Mouse (Mus musculus) heart, adult 9 months (tissue): ENCODE results near the gene Erg.

Experiments used
- DNase-seq, 2 experiments: peaks; one replicate each; pipeline ENCODE4 v3.0.0; 2022; ENCODE audit warnings: low spot score in 2 of 2

The Erg gene

DNA sequence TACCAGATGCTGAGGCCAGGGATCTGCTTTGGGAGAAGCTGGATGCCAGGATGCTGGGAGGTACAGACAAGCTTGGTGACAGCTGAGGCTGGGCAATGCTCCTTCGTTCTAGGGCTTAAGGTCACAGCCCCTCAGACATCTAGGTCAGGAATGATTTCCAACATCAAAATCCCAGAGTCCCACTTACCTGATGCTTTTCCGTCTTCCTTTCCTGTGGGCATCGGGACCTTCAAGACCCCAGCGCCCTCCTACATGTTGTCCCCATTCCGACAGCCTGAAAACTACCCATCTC is at the start of gene Erg:
Gene Erg (minus strand): TSS at position 283 of the 292 bp plus-strand sequence.
- no peak for DNase-seq

DNA sequence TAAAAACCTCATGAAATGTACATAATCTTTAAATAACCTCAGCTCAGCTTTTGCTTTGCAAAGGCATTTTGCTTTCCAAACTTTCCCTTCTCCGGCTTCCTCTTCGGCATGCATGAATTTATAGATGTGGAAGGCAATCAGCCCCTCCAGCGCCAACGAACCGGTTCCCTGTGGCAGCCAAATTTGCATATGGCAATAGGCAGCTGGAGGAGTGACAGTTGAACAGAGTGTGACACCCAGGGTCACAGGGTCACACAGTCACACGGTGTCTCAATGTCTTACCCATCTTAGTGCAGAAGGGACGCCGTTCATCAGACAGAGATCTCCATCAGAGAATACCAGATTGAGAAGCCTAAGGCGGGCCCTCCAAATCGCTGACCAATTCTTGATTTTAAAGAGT is 45.4 kb upstream of the Erg start:
- no peak for DNase-seq

DNA sequence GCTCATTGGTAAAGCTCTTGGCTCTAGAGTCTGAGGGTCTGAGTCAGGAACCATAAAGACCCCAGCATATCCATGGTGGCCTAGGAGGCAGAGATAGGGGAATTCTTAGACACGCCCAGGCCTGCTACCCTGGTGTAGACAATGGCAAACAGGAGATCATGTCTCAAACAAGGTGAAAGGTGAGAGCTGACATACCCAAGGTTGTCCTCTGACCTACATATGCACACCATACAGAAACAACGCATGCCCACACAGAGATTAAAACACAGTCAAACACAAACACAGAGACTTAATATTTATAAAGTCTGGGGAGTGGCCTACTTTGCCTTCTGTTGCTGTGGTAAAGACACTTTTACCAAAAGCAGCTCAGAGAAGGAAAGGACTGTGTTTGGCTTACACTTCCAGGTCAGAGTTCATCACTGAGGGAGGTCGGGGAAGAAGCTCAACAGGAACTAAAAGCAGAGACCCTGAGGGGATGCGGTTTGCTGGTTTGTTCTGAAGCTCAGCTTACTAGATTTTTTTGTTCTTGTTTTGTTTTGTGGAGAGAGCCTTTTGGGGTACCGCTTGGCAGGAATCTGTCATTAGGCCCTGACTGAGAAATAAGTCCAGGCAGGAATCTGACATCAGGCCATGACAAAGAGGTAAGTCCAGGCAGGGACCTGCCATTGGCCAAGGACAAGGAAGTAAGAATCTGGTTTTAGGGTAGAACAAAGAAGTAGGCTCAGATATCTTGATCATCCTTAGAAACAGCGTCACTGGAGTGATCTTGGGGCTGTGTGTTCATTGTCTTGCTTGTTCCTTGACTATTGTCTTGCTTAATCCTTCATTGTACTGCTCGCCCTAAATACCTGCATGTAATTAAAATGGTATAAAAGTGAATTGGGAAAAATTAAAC is 37.7 kb upstream of the Erg start:
- DNase-seq, result no peak

DNA sequence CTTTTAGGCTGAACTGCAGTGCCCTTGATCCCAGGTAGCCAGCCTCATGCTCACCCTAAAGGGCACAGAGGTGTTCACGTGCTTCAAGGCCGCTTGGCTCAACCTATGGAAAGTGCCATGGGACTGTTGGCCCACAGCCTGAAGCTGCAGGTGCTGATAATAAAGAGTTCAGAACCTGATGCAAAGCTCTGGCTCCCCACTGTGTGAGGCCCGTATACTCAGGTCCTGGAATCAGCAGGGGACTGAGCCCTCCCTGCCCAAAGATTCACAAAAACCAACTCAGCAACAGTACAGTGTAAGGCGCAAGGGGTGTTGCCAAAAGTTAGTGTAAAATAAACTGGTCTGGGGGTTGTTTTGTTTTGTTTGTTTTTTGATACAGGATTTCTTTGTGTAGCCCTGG is 36.7 kb upstream of the Erg start:
- DNase-seq, result no peak

DNA sequence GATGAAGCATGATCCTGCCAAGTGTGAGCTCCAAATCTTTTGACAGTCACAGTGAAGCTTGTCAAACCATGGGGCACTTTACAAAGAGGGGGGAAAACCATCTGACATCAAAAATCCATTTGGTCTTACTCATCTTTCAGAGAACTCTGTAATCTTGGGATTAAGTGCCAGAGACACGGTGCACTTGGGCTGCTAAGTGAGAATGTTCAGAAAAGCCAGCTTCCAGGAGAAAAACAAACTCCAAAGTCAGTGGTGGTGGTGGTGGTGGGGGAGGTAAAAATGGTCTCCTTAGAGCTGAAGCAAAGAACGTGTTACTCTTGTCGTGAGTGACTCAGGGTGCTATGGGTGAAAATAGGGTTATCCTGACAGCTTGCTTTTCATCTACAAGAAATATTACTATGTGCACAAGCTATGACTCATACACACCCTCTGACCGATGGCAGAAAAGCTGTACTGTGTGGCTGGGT is 33.5 kb upstream of the Erg start:
- DNase-seq, result no peak

DNA sequence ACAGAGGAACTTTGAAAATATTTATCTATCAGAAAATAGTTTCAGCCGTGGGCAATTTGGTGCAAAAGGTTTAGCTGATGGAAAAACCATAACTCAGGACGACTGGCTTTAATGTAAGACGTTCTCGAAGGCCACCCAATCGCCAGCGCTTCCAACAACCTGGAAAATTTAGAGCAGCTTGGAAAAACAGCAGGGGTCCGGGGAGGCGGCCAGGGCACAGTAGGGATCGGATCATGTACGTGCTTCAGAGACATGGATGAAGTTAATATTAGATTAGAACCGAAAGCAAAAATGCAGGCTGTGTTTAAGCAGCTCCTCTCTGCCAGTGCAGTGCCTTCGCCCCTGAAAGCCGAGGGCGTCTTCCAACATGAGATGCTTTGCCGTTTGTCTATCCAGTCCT is 31.8 kb upstream of the Erg start:
- DNase-seq, result no peak

DNA sequence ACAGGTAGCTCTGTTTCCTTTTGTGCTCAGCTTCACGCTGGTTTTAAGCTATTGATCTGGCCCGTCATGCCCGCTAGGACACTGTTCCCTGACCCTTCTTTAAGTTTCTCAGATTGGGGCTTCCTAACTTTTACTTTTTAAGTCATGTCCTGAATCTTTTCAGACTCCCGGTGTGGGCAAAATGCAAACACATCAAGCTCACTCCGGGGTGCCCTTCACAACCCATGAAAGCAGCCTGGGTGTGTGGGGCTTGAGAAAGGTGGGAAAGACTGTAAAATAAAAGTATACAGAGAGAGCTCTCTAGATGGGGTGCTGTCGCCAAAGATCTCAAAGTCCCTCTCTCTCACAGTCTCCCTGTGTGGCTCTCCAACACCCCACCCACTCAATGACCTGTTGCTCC is 31.3 kb upstream of the Erg start:
- DNase-seq, result no peak

DNA sequence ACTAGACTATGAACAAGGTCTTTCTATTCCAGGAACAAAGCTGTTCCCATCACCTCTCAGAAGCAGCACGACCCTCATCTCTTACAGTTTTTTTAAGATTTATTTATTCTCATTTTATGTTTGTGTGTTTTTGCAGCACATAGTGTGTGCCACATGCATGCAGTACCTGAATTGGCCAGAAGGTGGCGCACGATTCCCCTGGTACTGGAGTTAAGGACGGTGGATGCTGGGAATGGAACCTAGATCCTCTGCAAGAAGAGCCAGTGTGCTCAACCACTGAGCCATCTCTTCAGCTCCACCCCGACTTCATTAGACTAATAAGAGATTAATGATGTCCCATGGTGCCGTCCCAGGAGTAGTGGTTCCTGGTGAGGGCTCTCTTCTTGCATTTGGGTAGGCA is 29.2 kb upstream of the Erg start:
- peak in 1 of 2 experiments; percentile 1 for DNase-seq

DNA sequence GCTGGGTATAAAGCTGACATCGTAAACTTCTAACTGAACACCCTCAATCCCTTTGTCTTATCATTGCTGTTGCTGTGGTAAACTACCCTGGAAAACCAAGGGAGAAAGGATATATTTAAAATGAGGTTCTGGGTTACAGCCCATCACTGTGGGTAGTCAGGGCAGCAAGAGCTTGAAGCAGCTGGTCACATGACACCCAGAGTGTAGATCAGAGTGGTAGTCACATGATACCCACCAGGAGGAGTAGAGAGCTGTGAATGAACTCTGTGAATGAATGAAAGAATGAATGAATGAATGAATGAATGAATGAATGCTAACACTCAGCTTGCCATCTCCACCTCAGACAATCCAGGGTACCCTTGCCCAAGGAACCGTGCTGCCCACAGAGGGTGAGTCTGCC is 28.1 kb upstream of the Erg start:
- no peak for DNase-seq

DNA sequence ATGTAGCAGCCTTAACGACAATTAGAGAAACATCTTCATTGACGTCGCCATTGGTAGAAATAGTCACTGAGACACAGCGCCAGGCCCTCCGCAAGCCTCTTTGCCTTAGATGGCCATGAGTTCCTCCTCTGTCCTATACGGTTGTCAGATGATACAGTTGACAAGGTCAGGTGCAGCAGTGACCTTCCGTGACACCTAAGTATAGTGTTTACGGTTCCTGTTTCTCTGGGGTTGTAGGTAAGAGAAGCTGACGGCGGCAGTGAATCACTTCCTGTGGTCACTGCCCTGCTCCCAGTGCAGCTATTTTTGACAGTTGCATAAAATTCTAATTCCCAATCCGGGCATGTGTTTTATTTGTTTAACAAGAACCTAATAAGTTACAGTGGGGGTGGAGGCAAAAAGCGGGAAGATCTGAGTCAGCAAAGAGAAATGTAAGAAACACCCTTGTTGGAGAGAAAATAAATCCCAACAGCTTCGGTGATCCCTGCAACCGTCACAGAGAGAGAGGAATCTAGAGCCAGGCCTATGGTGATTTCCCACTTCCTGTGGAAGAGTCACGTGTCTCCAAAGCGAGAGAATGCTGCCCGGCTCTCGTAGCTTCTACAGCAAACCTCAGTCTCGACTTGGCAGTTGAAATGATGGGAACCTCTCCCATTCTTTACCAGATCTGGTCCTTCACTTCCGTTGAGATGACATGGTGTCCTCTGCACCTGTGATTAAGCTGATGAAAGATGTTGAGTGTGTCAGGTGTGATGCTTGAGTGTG is 25.8 kb upstream of the Erg start:
- no peak for DNase-seq

DNA sequence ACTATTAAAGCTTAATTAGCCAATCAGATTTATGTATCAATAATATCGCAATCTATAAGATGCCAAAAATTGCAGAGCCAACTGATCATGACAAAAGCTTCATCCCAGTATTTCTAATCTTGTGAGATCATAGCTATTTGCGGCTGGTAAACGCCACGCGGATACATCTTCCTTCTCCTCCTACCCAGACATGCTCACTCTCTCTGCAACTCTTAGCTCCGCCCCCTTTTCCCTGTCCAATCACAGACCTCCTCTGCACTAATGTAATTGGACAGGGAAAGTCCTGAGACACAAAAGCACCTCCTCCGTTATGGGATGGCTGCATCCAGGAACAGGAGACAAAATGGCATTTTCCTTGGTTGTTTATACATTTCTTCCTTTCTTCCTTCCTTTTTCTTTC is 22.2 kb upstream of the Erg start:
- DNase-seq, result no peak

DNA sequence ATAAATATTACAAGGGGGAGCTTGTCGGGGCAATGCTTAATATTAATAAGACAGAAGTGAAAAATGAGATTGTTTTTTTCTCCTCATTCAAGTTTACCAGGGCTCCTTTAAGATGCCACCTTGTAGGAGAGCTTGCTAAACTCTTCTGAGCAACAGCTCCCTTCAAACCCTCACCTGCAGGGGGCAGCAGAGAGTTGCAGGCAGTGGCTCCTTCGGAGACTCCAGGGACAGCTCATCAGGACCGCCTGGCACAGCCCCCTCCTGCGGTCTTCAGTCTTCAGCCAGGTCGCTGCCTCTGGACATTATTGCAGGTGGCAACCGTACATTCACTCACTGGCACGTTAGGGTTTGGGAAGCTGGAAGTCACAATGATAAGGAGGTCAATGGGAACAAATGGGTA is 18.9 kb upstream of the Erg start:
- peak; percentile 11 to 42 for DNase-seq

DNA sequence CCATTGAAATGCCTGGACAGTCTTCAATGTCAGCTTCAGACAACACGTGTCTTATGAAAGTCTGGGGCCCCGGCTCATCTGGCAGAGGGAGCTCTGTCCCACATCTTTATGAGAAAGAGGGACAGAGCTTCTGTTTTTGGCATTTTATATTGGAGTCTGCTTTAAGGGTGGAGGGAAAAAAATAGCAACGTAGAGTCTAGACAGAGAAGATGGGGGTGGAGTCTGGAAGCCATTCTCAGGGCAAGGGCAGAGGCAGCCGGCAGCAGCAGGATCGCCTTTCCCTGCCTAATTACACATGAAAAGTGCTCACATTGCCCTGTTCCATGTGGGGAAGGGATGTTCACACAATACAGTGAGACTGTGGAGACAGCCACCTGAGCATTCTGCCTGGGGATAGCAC is 16.1 kb upstream of the Erg start:
- no peak for DNase-seq

DNA sequence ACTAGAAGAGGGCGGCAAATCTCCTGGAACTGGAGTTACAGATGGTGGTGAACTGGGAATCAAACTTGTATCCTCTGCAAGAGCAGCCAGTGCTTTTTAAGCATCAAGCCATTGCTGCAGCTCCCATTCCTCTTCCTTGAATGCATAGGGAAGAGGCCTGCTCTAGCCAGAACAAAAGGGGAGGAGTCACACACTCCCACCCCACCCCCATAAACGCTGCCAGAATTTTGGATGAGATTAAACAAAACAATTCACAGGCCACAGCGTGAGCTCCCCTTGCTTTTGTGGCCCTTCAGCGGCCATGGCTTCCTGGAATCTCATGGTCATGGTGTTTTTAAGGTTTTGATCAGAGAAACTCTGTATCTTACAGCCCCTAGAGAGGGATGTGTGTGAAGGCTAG is 15.4 kb upstream of the Erg start:
- DNase-seq, result no peak

DNA sequence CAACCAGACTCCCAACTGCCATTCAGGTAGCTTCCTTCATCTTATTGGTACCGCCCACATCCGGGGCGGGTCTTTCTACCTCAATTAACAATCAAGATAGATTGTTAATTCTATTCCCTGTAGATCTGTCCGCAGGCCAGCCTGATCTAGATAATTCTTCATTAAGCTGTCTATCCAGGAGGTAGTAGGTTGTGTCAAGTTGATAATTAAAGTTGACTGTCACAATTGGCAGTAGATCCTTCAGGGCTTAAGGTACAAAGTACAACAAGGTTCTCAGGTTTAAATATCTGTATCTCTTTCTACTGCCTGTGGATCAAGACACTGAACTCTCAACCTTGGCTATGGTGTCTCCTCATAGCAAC is 14.8 kb upstream of the Erg start:
- no peak for DNase-seq

DNA sequence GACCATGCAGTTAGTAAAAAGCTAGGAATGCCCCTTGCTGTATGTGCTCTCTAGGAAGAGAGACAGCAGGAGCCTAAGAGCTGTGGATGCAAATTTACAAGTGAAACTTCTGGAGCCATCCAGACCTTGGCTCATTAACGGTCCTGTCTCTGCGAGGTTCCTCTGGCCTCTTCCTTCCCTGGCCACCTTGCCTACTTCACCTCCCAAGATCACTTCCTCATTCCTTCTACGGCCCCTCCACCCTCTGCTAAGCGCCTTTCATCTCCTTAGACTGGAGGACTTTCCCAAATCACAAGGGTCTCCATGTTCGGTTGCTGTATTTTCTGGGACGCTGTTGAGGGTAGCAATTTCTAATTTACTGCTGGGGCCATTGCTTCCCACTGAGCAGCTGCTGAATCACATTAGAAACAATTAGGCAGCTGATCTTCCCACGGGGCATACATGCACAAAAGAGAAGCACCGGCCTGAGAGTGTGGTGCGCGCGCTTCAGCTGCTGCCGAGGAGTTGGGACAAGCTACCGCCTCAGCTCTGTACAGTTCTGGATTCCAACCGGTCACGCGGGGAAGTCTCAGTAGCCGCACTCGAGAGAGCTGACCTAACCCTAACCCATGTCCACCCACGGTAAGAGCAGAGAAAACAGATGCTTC is 14.3 kb upstream of the Erg start:
- DNase-seq, result no peak

DNA sequence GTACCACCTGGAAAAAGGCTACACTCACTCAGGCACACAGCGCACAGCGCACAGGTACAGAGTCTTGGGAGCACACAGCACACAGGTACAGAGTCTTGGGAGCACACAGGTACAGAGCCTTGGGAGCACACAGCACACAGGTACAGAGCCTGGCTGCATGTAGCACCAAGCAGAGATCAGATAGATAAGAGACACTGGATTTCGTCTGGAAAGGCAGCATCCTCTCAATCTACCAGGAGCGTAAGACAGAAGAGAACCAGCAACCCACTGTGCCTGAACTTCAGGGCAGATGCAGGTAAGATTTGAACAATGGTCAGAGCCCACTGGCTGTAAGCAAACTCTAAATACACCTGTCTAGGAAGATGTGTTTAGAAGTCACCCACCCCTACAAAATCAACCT is 12.5 kb upstream of the Erg start:
- no peak for DNase-seq

DNA sequence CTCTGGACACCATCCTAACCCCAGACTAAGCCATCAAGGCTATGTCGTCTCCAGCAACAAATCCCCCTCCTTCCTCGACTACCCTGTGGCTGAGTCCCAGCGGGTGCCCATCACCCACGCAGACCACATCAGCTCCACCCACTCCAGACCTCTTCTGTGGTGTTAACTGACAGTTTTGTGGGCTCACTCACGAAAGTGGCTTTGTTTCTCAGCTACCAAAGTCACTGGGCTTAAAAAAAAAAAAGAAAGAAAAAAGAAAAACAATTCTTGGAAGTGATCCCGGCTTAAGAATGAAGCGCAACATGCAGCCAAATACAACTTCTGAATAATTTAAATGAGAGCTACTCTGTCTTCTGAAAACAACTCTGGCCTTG is 11.2 kb upstream of the Erg start:
- DNase-seq, result no peak

DNA sequence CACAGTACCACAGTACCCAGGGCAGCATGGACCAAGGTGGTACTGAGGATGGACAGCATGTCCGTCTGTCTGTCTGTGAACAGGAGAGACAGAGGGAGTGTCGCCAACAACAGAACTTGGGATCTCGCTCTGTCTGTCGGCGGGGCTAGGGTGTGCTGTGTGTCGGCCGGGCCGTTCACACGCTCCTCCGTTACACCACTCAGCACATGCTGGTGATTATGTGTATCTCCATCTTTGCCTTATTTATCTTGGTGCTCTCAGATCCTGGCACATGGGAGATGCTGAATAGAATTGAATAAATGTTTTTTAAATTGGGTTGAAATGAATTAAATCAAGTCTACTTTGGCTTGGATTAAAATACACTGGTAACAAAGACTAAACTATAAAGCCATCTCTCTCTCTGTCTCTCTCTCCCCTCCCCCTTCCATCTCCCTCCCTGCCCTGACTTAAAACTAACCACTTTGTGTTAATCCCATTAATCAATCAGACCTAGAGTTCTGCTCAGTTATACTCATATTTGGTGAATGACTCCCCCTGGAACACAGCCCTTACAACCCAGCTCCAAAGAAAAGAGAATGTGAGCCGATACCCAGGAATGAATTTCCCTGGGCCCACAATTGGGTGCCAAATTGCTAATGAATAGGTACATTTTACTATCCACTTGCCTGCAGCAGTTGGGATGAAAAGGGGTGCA is 10.6 kb upstream of the Erg start:
- DNase-seq, result no peak

DNA sequence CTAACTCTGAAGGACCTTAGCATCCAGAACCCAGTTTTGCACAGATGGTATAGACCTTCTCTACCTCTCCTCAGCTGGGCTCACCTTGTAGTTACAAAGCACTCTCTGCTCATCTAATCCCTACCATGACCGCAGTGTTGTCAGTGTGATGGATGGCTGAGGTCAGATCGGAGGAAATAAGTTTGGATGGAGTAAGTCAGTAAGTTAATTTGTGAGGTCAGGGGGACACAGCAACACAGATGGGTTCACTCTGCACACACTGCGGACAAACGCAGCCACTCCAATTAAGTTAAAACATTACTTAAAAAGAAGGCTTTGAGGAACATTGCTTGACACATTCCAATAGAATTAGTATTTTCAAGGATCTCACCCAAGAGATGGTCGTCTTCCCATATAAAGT is 2.5 kb upstream of the Erg start:
- no peak for DNase-seq

DNA sequence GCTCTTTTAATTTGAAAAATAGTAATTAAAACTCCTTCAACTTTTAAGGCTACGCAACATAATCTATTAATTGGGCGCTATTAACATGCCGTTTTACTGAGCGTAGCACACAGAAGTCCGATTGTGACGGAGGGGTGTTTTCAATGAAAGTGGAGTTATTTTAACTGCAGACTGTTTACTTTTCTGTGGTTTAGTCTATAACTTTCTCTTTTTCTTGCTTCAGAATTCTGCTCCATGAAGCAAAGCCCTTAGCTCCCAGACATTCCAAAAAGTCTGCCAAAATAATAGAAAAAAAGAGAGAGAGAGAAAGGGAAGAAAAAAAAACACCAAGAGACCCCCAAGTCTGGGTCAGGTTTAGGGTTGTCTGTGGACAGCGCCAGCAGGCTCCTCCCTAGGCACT is 333 bp upstream of the Erg start:
- DNase-seq, result no peak

DNA sequence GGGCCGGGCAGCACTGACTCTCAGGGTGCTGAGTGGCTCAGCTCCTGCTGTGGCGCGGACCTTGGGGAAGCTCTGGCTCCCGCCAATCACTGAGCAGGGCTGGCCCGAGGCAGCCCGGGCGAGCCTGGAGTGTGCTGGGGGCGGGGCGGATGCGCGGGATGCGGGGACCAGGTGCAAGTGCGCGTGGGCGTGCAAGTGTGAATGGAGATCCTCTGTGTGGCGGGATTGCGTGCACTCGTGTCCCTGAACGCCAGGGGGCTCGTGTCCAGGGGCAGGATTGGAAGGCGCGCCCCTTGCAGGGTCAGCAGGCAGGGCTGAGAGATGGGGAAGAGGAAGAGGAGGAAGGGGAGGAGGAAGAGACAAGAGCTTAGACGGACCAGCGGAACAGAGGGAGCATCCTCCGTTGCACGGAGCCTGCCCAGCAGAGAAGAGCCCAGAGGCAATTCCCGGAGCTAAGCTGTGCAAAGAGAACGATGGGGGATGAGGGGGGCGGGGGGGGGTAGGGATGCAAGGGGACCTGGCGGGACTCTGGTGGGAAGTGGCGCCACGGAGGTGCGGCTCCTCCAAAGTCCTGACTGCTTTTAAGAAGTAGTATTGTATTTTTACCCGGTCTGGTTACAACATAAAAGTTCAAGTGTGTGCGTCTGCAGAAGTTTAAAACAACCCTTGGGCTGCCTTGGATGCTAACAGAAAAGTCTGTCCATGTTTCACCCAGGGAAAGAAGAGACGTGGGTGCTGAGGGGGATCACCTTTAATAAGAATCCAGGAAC is 667 bp downstream of the Erg start:
- no peak for DNase-seq
